Mouse (Mus musculus): ENCODE results near the gene Lrch1. TPM values are rescaled to one million over a fixed set of nuclear protein-coding genes. Genes with fewer than 3 reads are reported as not detected.
A peak's percentile ranks its signal among the peaks of the same experiment; 100 is the strongest.

Lrch1 gene
- total and polyA plus RNA-seq, 3 experiments: 2.8 to 6.1 TPM; not detected in 1

DNA sequence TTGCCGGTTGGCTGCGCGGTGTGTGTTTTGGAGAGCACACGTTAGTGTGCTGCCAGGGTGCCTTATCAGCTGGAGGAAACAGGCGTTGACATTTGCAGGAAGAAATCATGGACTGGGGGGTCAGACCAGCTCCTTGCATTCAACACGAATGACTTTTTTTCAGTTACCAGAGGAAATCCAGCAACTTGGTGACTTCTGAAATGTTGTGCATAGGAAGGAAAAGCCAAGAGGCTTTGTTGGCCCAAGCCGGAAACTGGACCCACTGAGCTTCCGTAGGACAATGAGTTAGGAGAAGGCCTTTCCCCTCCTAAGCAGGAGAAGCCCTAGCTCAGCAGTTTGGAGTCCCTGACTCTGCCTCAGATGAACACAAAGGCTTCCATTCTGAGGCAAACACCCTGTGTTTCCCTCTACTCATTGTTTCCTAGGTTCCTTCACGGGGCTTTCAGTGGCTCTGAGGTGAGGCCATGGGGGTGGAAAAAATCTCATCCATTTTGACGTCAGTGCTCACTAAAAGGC lies 26.5 kb upstream of the Lrch1 start:
- Histone ChIP-seq H3K4me1 (ENCODE audit: control insufficient read depth in 1 of 2, insufficient read depth in 2 of 2, low read length in 2 of 2) (peaks cover 4 to 27% of the 10 kb centered on the region in 2 experiments), H3K36me3 (ENCODE audit: control insufficient read depth in 1 of 2, insufficient read depth in 2 of 2, low read length in 2 of 2) (peaks cover 0 to 19% of the 10 kb centered on the region in 2 experiments; a peak in 2 of 4 replicates), H3K27me3 (ENCODE audit: control insufficient read depth in 1 of 2, insufficient read depth in 2 of 2, low read length in 2 of 2) (no peaks in the 10 kb centered on the region), H3K9ac (ENCODE audit: control insufficient read depth, low read depth, low read length, poor library complexity, severe bottlenecking) (no peak overlapping the region), H3K79me2 (ENCODE audit: control insufficient read depth, insufficient read depth, low read length, poor library complexity) (no peaks in the 10 kb centered on the region), H3K9me3 (replicated peaks; ENCODE audit: insufficient read depth, low read length) (no peaks in the 10 kb centered on the region), H3K4me3 (ENCODE audit: control insufficient read depth in 1 of 2, insufficient read depth in 1 of 2, low read depth in 2 of 2, low read length in 2 of 2) (no peak overlapping the region), H3K27ac (ENCODE audit: control insufficient read depth, low read depth, low read length) (no peak overlapping the region)
- TF ChIP-seq POLR2AphosphoS5 (IDR thresholded peaks at IDR 0.05; ENCODE audit: borderline replicate concordance, low read depth, low read length): no peak
- no peak for TF ChIP-seq MEF2A (IDR thresholded peaks at IDR 0.05; ENCODE audit: extremely low read depth, insufficient replicate concordance, low read depth, low read length, poor library complexity, severe bottlenecking)
- no peak for TF ChIP-seq CHD2 (IDR thresholded peaks at IDR 0.05; ENCODE audit: low read length)
- no peak for TF ChIP-seq MAFK (IDR thresholded peaks at IDR 0.05; ENCODE audit: borderline replicate concordance, low read depth, low read length)
- no peak for TF ChIP-seq USF2 (IDR thresholded peaks at IDR 0.05; ENCODE audit: borderline replicate concordance in 1 of 2, insufficient read depth in 1 of 2, low read depth in 1 of 2, low read length in 2 of 2)
- no peak for TF ChIP-seq MAZ (IDR thresholded peaks at IDR 0.05; ENCODE audit: low read depth, low read length)
- no peak for TF ChIP-seq MAX (IDR thresholded peaks at IDR 0.05; ENCODE audit: low read length)
- no peak for TF ChIP-seq POLR2A (IDR thresholded peaks at IDR 0.05; ENCODE audit: control insufficient read depth in 1 of 2, insufficient read depth in 1 of 2, low read depth in 1 of 2, low read length in 2 of 2, poor library complexity in 1 of 2)
- TF ChIP-seq MXI1 (IDR thresholded peaks at IDR 0.05; ENCODE audit: low read depth, low read length): no peak
- no peak for TF ChIP-seq TAL1 (IDR thresholded peaks at IDR 0.05; ENCODE audit: low read length)
- no peak for TF ChIP-seq MYC (IDR thresholded peaks at IDR 0.05; ENCODE audit: low read depth, low read length)
- no peak for TF ChIP-seq ZC3H11A (IDR thresholded peaks at IDR 0.05; ENCODE audit: low read depth, low read length)
- DNase-seq (ENCODE audit: low read depth, low spot score): no peak

DNA sequence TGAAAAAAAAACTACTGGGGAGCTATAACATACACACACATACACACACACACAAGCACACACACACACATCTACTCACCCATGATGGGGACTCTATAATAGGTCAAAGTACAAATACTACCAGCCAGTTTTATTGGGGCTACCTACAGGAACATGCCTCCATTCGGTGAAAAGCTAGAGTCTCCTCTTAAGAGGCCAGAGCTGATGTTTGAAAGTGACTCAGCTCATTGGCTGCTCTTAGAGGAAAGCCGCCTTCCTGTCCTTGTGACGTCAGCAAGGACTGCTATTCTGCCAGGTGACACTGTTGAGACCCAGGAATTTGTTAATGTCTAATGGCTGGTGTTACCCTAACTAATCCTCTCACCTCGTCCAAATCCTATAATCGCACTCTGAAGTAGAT lies 25.0 kb upstream of the Lrch1 start:
- Histone ChIP-seq H3K4me3 (ENCODE audit: control insufficient read depth in 1 of 2, insufficient read depth in 1 of 2, low read depth in 2 of 2, low read length in 2 of 2) (peak overlapping the region in 1 of 2 experiments; percentile 14; a peak in 1 of 4 replicates), H3K4me1 (ENCODE audit: control insufficient read depth in 1 of 2, insufficient read depth in 2 of 2, low read length in 2 of 2) (peaks cover 4 to 27% of the 10 kb centered on the region in 2 experiments), H3K36me3 (ENCODE audit: control insufficient read depth in 1 of 2, insufficient read depth in 2 of 2, low read length in 2 of 2) (peaks cover 0 to 19% of the 10 kb centered on the region in 2 experiments; a peak in 2 of 4 replicates), H3K27ac (ENCODE audit: control insufficient read depth, low read depth, low read length) (no peak overlapping the region), H3K27me3 (ENCODE audit: control insufficient read depth in 1 of 2, insufficient read depth in 2 of 2, low read length in 2 of 2) (no peaks in the 10 kb centered on the region), H3K9ac (ENCODE audit: control insufficient read depth, low read depth, low read length, poor library complexity, severe bottlenecking) (no peak overlapping the region), H3K79me2 (ENCODE audit: control insufficient read depth, insufficient read depth, low read length, poor library complexity) (no peaks in the 10 kb centered on the region), H3K9me3 (replicated peaks; ENCODE audit: insufficient read depth, low read length) (no peaks in the 10 kb centered on the region)
- TF ChIP-seq ZNF384 (IDR thresholded peaks at IDR 0.05; ENCODE audit: low read depth, low read length) (no peak), JUND (IDR thresholded peaks at IDR 0.05; ENCODE audit: low read depth, low read length) (no peak), GABPA (IDR thresholded peaks at IDR 0.05; ENCODE audit: low read depth, low read length) (no peak), CHD1 (IDR thresholded peaks at IDR 0.05; ENCODE audit: low read depth, low read length) (no peak), SMC3 (IDR thresholded peaks at IDR 0.05; ENCODE audit: low read depth, low read length) (no peak), POLR2A (IDR thresholded peaks at IDR 0.05; ENCODE audit: control insufficient read depth in 1 of 2, insufficient read depth in 1 of 2, low read depth in 1 of 2, low read length in 2 of 2, poor library complexity in 1 of 2) (no peak), RAD21 (IDR thresholded peaks at IDR 0.05; ENCODE audit: low read depth, low read length) (no peak), MXI1 (IDR thresholded peaks at IDR 0.05; ENCODE audit: low read depth, low read length) (no peak), MAZ (IDR thresholded peaks at IDR 0.05; ENCODE audit: low read depth, low read length) (no peak), ZC3H11A (IDR thresholded peaks at IDR 0.05; ENCODE audit: low read depth, low read length) (no peak), KAT2A (conservative IDR thresholded peaks at IDR 0.05; ENCODE audit: low read depth, low read length) (no peak), HCFC1 (IDR thresholded peaks at IDR 0.05; ENCODE audit: low read depth, low read length) (no peak), POLR2AphosphoS2 (IDR thresholded peaks at IDR 0.05; ENCODE audit: low read length) (no peak)
- DNase-seq (ENCODE audit: low read depth, low spot score): peak; percentile 26
